Mouse (Mus musculus) limb, embryonic 11.5 days (tissue): Measurements from ENCODE around the gene Hspa12a. TPM values are rescaled to one million over a fixed set of nuclear protein-coding genes. Genes with fewer than 3 reads are reported as not detected.

Experiments
- ATAC-seq: fragments of 200-750 bp; cut with Nextera tagmentation; 2 replicates; pipeline ENCODE4 v1.8.0; 2017; ENCODE audit warnings: low read depth; ENCODE audit not compliant: insufficient number of reproducible peaks, low FRiP score, low TSS enrichment
- DNase-seq: peaks from one replicate; pipeline ENCODE4 v3.0.0-alpha.2; 2015; ENCODE audit warnings: low spot score
- H3K27ac ChIP-seq: fragments of 300-500 bp; sonication (generic); replicated peaks from 2 replicates; pipeline ENCODE4 v1.5.1; 2014; ENCODE audit warnings: low read depth, mild to moderate bottlenecking, low read length
- H3K27me3 ChIP-seq: fragments of 300-500 bp; sonication (generic); 2 replicates; pipeline ENCODE4 v1.6.1; 2014; ENCODE audit warnings: mild to moderate bottlenecking, low read length, mixed read lengths; ENCODE audit not compliant: control insufficient read depth, insufficient read depth
- H3K36me3 ChIP-seq: fragments of 300-500 bp; sonication (generic); 2 replicates; pipeline ENCODE4 v1.6.1; 2014; ENCODE audit warnings: mild to moderate bottlenecking, low read length, moderate library complexity, mixed read lengths; ENCODE audit not compliant: control insufficient read depth, insufficient read depth
- H3K4me1 ChIP-seq: fragments of 300-500 bp; sonication (generic); 2 replicates; pipeline ENCODE4 v1.6.1; 2014; ENCODE audit warnings: low read length, mixed read lengths; ENCODE audit not compliant: control insufficient read depth, insufficient read depth
- H3K4me2 ChIP-seq: fragments of 300-500 bp; sonication (generic); 2 replicates; pipeline ENCODE4 v1.6.1; 2014; ENCODE audit warnings: low read depth, mild to moderate bottlenecking, moderate library complexity; ENCODE audit not compliant: severe bottlenecking
- H3K4me3 ChIP-seq: fragments of 300-500 bp; sonication (generic); 2 replicates; pipeline ENCODE4 v1.5.1; 2014; ENCODE audit warnings: low read depth, low read length
- H3K9ac ChIP-seq: fragments of 300-500 bp; sonication (generic); 2 replicates; pipeline ENCODE4 v1.6.1; 2014; ENCODE audit warnings: mild to moderate bottlenecking, low read length
- H3K9me3 ChIP-seq: fragments of 300-500 bp; sonication (generic); 2 replicates; pipeline ENCODE4 v1.6.1; 2016; ENCODE audit warnings: low read length; ENCODE audit not compliant: control insufficient read depth
- WGBS: fragments of 180-500 bp; shearing (Covaris S2); extraction: QIAGEN DNeasy Blood & Tissue Kit; methylation state at CpG from one replicate; pipeline ENCODE4 v1.1.7; 2014; 5-methylcytosine and 5-hydroxymethylcytosine counted together
- polyA plus RNA-seq: library from polyadenylated mRNA; unstranded; fragments of >200 nt; fragmentation: Nextera tagmentation; extraction: Ambion mirVana; gene quantifications from 2 replicates; pipeline ENCODE4 v1.2.1, GENCODE M21; 2014

Gene Hspa12a
- polyA plus RNA-seq, 1 experiment from 2014 or later, result 3.0 TPM

DNA sequence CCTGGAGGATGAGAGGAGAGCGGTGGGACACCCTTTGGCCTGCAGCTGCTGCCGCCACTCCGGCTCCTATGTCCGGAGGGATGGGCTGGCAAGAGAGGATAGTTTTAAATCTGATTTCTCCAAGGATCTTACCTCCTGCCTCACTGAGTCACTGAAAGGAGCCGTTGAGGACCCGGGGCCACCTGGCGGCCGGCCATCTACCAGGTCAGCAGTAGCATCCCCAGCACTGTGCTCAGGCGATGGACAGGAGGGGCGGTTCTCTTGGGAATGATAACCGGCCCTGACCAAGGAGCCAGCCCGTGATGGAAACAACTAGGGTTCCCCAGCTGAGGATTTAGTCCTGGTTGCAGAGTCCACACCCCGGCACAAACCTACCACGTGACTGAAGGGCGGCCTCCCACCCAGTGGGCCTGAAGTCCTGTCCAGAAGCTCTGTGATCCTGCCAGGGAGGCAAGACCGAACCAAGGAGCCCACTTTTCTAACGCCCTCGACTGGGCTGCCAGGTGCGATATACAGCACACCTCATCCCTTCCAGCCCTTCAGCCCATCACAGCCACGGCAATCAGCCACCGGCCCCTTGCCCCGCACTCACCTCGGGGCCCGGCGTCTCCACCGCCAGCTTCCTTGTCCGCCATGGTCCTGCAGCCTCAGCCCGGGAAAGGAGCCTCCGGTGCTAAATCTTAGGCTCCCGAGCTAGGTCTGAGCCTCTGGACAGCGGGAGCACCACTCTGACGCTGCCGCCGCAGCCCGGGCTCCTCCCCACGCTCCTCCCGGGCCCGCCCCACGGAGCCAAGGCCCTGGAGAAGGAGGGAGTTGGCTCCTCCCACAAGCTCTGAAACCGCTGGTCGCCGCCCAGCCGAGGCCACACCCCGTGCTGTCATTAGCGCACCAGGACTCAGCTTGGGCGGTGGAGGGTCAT, 82.9 kb downstream of the Hspa12a start:
- Histone ChIP-seq H3K4me2 (peak overlapping the region; percentile 92), H3K4me3 (peak overlapping the region; percentile 53), H3K27me3 (peaks cover 9% of the 10 kb centered on the region; the same call in 1 of the 2 replicates), H3K27ac (no peak overlapping the region), H3K9me3 (no peaks in the 10 kb centered on the region), H3K4me1 (peaks cover 6% of the 10 kb centered on the region; the same call in 1 of the 2 replicates), H3K36me3 (no peaks in the 10 kb centered on the region), H3K9ac (peak overlapping the region; percentile 58)
- peak; percentile 92 for ATAC-seq
- WGBS, result 1% methylated on average over 46 of the region's 46 CpGs
- peak; percentile 89 for DNase-seq

DNA sequence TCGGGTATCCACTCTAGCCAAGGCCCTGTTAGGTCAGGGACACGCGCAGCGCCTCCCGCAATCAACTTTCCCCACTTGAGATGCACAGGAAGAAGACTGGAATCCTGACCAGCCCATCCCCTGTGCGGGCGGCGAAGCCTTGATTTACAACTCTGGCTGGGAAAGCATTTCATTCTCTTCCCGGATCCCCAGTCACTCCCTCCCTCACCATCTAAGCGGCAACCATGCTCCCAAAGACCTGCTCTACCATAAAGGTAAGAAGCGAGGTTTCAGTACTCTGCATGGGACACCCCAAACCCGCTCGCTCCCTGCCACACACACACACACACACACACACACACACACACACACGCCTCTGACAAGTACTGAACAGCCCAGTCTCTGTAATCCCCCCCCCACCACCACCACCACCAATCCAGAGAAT, 83.6 kb downstream of the Hspa12a start:
- Histone ChIP-seq H3K27me3 (peaks cover 9% of the 10 kb centered on the region; the same call in 1 of the 2 replicates), H3K27ac (no peak overlapping the region), H3K9me3 (no peaks in the 10 kb centered on the region), H3K4me2 (peak overlapping the region; percentile 92), H3K4me1 (peaks cover 6% of the 10 kb centered on the region; the same call in 1 of the 2 replicates), H3K9ac (no peak overlapping the region; the same call in 1 of the 2 replicates), H3K36me3 (no peaks in the 10 kb centered on the region), H3K4me3 (peak overlapping the region; percentile 53; the same call in 1 of the 2 replicates)
- 4% methylated on average over 14 of the region's 14 CpGs for WGBS
- ATAC-seq, result no peak
- DNase-seq, result peak; percentile 24

DNA sequence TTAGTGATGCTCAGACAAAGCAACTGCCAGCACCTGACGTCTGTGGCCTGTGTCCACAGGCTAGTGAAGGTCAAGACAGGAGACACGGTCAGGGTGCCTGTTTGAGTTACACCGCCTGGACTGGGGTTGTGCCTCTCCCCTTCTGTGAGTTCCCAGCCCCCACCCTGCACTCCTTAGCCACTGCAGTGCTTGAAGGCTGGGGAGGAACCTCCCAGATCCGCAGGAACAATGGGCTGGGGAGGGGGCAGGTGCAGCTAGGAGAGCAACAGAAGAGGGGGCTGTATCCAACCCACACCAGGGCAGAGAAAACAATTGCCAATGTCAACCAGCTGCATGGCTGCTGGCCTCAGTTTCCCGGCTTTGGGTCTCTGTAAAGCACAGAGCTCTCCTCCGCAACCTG, 84.1 kb downstream of the Hspa12a start:
- ATAC-seq, result no peak
- no peak overlapping the region for H3K27ac ChIP-seq

DNA sequence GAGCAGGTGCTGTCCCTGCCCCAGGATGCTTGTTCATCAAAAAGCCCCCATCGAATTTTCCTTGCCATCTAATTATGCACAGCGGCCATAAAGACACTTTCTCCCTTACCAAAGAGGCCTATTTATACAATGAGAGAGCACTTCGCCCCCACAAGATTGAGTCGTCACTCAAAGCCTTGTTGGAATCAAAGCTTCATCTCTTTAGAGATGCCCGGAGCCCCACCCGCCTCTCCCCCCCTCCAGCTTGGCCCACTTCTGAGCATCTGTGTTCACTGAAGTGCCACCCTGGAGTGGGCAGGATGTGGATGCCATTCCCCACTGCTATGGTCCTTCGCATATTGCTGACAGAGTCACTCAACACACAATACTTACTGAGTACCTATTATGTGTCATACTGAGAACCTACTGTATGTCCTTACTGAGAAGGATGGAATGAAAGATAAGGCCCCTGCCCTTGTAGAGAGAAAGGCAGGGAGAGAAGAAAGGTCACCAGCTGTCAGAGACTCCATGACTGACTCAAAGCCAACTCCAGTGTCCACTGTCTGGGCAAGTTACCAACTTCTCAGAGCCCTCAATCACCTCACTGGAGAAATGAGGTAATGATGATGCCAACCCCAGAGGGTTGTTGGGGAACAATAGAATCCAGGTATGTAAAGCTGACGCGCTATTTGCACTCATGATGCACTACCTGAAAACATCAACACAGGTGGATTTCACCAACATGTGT, 87.2 kb downstream of the Hspa12a start:
- DNase-seq (no peak), ATAC-seq (no peak)
- Histone ChIP-seq H3K27me3 (peaks cover 9% of the 10 kb centered on the region; the same call in 1 of the 2 replicates), H3K9me3 (no peaks in the 10 kb centered on the region), H3K4me3 (no peak overlapping the region), H3K36me3 (no peaks in the 10 kb centered on the region), H3K4me2 (no peak overlapping the region), H3K4me1 (peaks cover 6% of the 10 kb centered on the region; the same call in 1 of the 2 replicates), H3K27ac (no peak overlapping the region), H3K9ac (no peak overlapping the region)
- 84% methylated on average over 9 of the region's 9 CpGs for WGBS

More for the DNA sequence above, 84.1 kb downstream of the Hspa12a start:
- Histone ChIP-seq H3K27me3 (peaks cover 9% of the 10 kb centered on the region; the same call in 1 of the 2 replicates), H3K4me3 (no peak overlapping the region), H3K9me3 (no peaks in the 10 kb centered on the region), H3K36me3 (no peaks in the 10 kb centered on the region), H3K4me2 (peak overlapping the region; percentile 92), H3K4me1 (peaks cover 6% of the 10 kb centered on the region; the same call in 1 of the 2 replicates), H3K9ac (no peak overlapping the region; the same call in 1 of the 2 replicates)
- 16% methylated on average over 6 of the region's 6 CpGs for WGBS
- DNase-seq, result no peak

DNA sequence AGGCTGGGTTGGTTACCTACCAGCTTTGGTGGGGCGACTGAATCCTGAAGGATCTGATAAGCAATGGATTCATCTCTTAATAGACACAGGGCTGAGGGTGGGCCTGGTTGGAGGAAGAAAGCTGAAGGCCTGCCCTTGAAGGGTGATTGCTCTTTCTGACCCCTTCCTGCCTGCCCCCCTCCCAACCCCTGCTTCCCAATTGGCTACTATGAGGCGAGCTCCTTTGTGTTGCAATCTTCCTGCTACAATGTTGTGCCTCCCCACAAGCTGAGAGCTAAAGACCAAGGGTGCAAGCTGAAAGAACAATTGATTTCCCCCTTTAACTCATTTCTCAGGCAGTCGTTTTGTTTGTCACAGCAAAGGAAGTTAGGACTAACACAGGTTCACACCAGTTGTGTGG, 88.6 kb downstream of the Hspa12a start:
- no peak for ATAC-seq
- no peak for DNase-seq
- Histone ChIP-seq H3K4me3 (no peak overlapping the region), H3K27me3 (peaks cover 9% of the 10 kb centered on the region; the same call in 1 of the 2 replicates), H3K27ac (no peak overlapping the region), H3K4me2 (no peak overlapping the region), H3K36me3 (no peaks in the 10 kb centered on the region), H3K4me1 (0 out of 2 replicates have a peak, but pooled peaks cover 2% of the 10 kb centered on the region), H3K9ac (no peak overlapping the region), H3K9me3 (no peaks in the 10 kb centered on the region)
- WGBS, result 67% methylated on average over 3 of the region's 3 CpGs

DNA sequence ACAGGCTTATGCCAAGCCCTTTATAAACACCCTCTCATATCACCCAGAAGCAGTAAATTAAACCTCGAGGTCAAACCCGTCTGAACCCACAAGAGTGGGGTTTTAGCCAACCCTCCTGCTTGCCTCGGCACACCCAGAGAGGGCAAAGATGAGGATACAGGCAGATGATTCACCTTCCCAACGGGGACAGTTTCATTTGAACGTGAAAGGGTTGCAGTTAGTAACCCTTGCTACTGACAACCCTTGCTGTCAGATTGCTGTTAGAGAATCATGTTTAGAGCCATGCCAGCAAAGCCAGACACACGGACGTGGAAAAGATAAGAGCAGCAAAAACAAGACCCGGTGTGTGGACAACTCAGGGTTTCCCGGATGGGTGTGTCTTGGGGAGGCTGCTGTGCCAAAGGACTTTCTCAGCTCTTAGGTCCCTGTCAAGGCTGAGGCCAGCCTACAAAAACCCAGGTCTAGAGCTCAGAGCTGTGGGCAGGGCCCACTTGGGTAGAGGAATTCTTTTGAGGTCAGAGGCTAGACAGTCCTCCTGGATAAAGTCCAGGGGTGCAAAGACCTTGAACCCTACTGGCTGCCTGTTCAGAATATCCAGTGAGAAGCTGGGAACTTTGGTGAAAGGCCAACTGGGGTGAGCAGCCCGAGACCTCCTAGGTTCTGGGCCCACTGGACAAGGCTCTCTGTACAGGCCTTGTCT, 90.3 kb downstream of the Hspa12a start:
- Histone ChIP-seq H3K4me3 (no peak overlapping the region), H3K36me3 (no peaks in the 10 kb centered on the region), H3K27ac (no peak overlapping the region), H3K9me3 (no peaks in the 10 kb centered on the region), H3K4me1 (no peaks in the 10 kb centered on the region), H3K9ac (no peak overlapping the region), H3K27me3 (no peaks in the 10 kb centered on the region), H3K4me2 (no peak overlapping the region)
- ATAC-seq (no peak), DNase-seq (no peak)
- 80% methylated on average over 10 of the region's 10 CpGs for WGBS

DNA sequence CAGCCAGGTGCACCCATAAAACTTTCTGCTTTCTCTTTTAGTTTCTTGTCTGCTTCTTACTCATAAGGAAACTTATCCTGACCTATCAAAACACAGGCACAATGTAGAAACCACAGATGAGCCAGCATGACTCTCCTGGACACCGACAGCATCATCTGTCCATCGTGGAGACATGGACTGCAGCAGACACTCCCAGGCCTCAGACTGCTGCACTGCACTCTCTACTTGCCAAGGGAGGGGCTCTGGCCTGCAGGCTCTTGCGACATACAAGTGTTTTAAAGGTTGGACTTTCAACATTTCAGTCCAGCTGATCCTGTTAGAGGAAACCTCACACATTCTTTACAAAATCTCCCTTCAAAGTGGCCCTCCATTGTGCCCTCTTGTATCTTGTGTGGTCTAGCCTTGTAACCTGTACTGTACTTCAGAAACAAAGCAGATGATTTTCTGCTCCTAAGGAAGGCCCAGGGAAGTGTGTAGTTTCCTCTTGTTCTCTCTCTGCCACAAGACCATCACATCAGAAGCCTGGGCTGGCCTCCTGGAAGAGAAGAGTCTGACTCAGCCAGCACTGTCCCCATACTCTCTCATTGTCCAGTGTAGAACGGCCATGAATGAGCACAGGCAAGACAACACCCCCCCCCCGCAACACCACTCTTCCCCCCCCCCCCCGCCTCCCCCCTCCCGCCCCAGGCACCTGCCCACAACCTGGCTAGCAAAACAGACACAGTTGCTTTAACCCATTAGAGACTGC, 92.6 kb downstream of the Hspa12a start:
- Histone ChIP-seq H3K4me2 (no peak overlapping the region), H3K4me3 (no peak overlapping the region), H3K27ac (no peak overlapping the region), H3K9ac (no peak overlapping the region), H3K27me3 (no peaks in the 10 kb centered on the region), H3K4me1 (no peaks in the 10 kb centered on the region), H3K36me3 (no peaks in the 10 kb centered on the region), H3K9me3 (no peaks in the 10 kb centered on the region)
- WGBS, result 82% methylated on average over 5 of the region's 7 CpGs
- ATAC-seq (no peak), DNase-seq (no peak)
